Mouse (Mus musculus): ENCODE data around the gene Diras1. TPM values are rescaled to one million over a fixed set of nuclear protein-coding genes. Genes with fewer than 3 reads are reported as not detected.

Gene Diras1
- polyA plus RNA-seq, 1 experiment = not detected

DNA sequence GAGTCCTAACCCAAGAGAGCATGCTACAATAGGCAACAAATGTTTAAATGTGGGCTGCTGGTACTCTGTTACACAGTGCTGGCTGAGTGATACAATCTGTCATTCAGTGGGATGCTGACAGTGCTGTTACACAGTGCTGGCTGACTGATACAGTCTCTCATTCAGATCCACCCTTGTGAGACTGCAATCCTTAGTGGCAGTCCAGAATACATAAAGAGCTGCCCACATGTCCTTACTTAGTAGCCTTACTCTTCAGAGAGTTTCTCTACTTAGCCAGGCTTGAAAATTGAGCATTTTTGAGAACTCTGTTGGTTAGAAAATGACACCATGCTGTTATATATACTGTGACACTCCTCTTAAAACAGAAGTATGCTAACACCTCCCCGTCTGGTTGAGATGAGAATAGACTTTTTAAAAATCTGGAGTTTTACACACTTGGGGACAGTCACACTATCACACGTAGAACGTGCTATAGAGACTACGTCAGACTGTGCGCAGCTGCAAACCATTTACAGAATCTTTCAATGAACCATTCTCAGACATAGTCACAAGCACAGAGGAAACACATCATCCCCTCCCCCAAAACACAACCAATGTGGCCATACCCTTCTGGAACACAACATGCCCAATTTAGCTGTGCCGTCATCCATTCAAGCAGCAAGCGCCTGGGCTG lies 19.3 kb downstream of the Diras1 start:
- Histone ChIP-seq H3K27me3 (ENCODE audit: control insufficient read depth) (no peaks in the 10 kb centered on the region; the same call in 1 of the 2 replicates), H3K36me3 (ENCODE audit: control insufficient read depth) (no peaks in the 10 kb centered on the region), H3K4me3 (replicated peaks) (no peak overlapping the region), H3K9me3 (ENCODE audit: control insufficient read depth, low read length) (no peaks in the 10 kb centered on the region), H3K4me1 (ENCODE audit: control insufficient read depth) (peaks cover 8% of the 10 kb centered on the region)
- no peak for TF ChIP-seq GATA1 (IDR thresholded peaks at IDR 0.05; ENCODE audit: low read length)
- TF ChIP-seq TAL1 (IDR thresholded peaks at IDR 0.05; ENCODE audit: low read length) = no peak

GRCm38 (mm10) chr10:81001161-81001560 lies 24.3 kb downstream of the Diras1 start:
- no peak for TF ChIP-seq TAL1 (IDR thresholded peaks at IDR 0.05; ENCODE audit: low read length)
- no peak for TF ChIP-seq GATA1 (IDR thresholded peaks at IDR 0.05; ENCODE audit: low read length)
- no peaks in the 10 kb centered on the region for H3K9me3 ChIP-seq (ENCODE audit: control insufficient read depth, low read length)
- no peaks in the 10 kb centered on the region for H3K36me3 ChIP-seq (ENCODE audit: control insufficient read depth)
- H3K4me1 ChIP-seq (ENCODE audit: control insufficient read depth) = peaks cover 35% of the 10 kb centered on the region
- peaks cover 8% of the 10 kb centered on the region for H3K27me3 ChIP-seq (ENCODE audit: control insufficient read depth)
- H3K4me3 ChIP-seq (replicated peaks) = no peak overlapping the region

DNA sequence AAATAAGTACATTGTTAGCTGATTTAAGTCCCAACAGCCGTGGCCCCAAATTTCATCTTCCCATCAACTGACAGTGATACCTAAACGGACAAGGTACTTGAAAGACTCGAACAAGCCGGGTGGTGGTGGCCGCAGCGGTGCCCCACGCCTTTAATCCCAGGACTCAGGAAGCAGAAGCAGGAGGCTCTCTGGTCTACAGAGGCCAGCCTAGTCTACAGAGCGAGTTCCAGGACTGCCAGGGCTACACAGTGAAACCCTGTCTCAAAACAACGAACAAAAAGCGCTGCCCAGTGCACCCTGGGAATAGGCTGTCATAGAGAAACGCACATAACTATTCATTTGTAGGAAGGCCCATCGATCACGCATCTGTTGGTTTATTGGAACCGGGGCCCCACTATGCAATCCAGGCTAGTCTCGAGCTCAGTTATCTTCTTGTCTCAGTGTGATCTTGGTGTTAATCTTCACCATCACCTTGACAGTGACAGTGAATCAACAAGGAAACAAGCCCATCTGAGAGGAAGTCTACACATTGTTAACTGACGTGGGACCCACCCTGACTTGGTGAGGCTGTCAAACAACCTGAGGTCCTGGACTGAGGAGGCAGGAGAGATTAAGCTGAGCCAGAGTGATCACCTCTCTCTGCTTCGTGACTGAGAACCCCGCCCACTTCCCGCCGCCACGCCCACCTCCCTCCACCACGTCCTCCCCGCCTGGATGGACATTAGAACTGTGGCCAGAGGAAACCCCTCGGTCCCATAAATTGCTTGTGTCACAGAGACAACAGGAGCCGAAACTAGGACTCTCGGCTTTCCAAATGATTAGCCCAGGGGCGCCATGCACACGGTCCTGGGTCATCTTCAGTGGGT lies 25.0 kb downstream of the Diras1 start:
- Histone ChIP-seq H3K9me3 (ENCODE audit: control insufficient read depth, low read length) (no peaks in the 10 kb centered on the region), H3K36me3 (ENCODE audit: control insufficient read depth) (no peaks in the 10 kb centered on the region), H3K4me1 (ENCODE audit: control insufficient read depth) (peaks cover 35% of the 10 kb centered on the region), H3K4me3 (replicated peaks) (no peak overlapping the region), H3K27me3 (ENCODE audit: control insufficient read depth) (peaks cover 8% of the 10 kb centered on the region)
- TF ChIP-seq TAL1 (IDR thresholded peaks at IDR 0.05; ENCODE audit: low read length) (no peak), GATA1 (IDR thresholded peaks at IDR 0.05; ENCODE audit: low read length) (no peak)

DNA sequence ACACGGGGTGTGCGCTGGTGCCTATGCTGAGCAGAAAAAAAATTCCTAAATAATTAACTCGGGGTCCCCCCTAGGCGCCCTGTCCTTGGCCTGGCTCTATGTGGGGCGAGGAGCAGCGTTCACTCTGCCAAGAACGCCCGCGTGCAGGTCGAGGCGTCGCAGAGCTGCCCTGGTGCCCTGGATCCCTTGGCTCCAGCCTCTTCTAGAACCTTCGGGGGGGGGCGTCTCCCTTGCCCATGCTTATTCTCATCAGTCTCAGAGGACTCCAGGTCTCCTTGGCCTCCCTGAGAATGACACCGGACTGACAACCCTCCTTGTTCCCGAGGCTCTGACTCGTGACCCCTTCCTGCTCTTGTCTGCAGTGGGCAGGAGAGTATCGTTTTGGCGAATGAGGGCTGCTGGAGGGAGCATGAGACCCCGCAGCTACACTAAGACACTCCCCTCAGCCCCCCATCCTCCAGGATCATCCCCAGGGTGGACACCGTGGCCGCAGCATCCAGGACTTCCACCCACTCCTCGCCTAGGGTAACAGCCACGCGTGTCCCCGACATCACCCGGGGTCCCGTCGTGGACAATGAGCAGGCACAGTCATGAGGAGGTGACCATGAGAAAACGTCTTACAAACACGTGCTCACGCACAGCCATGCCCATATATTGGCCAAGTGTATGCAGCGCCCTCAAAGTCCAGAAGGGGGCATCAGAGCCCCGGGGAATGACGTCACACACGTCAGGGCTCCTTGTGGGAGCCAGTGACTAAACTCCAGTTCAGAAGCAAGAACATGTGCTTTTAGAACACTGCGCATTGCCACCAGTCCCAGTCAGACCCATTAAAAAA lies 25.9 kb downstream of the Diras1 start:
- H3K4me1 ChIP-seq (ENCODE audit: control insufficient read depth) = peaks cover 43% of the 10 kb centered on the region
- peaks cover 13% of the 10 kb centered on the region for H3K27me3 ChIP-seq (ENCODE audit: control insufficient read depth)
- H3K4me3 ChIP-seq (replicated peaks) = no peak overlapping the region
- TF ChIP-seq TAL1 (IDR thresholded peaks at IDR 0.05; ENCODE audit: low read length) = no peak
- TF ChIP-seq GATA1 (IDR thresholded peaks at IDR 0.05; ENCODE audit: low read length) = no peak
- H3K9me3 ChIP-seq (ENCODE audit: control insufficient read depth, low read length) = no peaks in the 10 kb centered on the region
- no peaks in the 10 kb centered on the region for H3K36me3 ChIP-seq (ENCODE audit: control insufficient read depth)

- Histone ChIP-seq H3K4me3 (replicated peaks) (no peak overlapping the region), H3K27me3 (ENCODE audit: control insufficient read depth) (peaks cover 14% of the 10 kb centered on the region), H3K9me3 (ENCODE audit: control insufficient read depth, low read length) (no peaks in the 10 kb centered on the region), H3K36me3 (ENCODE audit: control insufficient read depth) (no peaks in the 10 kb centered on the region), H3K4me1 (ENCODE audit: control insufficient read depth) (peaks cover 43% of the 10 kb centered on the region)
- TF ChIP-seq TAL1 (IDR thresholded peaks at IDR 0.05; ENCODE audit: low read length) (no peak), GATA1 (IDR thresholded peaks at IDR 0.05; ENCODE audit: low read length) (no peak)
These were observed 26.7 kb downstream of the Diras1 start for GRCm38 (mm10) chr10:80998778-80999177.

- Histone ChIP-seq H3K4me1 (ENCODE audit: control insufficient read depth) (peaks cover 43% of the 10 kb centered on the region), H3K9me3 (ENCODE audit: control insufficient read depth, low read length) (no peaks in the 10 kb centered on the region), H3K36me3 (ENCODE audit: control insufficient read depth) (no peaks in the 10 kb centered on the region), H3K27me3 (ENCODE audit: control insufficient read depth) (peaks cover 22% of the 10 kb centered on the region), H3K4me3 (replicated peaks) (no peak overlapping the region)
- no peak for TF ChIP-seq GATA1 (IDR thresholded peaks at IDR 0.05; ENCODE audit: low read length)
- no peak for TF ChIP-seq TAL1 (IDR thresholded peaks at IDR 0.05; ENCODE audit: low read length)
These were observed 27.4 kb downstream of the Diras1 start for GRCm38 (mm10) chr10:80998021-80998420.

DNA sequence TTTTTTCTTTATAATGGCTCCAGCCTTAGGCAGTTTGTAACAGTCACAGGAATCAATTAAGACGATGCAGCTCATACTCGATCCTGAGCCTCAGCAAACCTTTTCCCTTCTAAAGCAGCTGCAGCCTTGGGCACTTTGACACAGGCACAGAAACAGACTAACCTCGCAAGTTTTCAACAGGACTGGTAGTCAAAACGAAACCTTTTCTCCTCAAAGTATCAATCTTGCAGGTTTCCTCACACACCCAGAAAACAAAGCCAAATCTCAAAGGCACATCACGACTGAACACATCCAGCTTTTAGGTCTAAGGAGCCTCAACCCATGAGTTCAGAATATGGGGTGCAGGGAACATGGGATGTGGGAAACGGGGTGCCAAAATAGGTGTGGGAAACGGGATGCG lies 28.1 kb downstream of the Diras1 start:
- H3K9me3 ChIP-seq (ENCODE audit: control insufficient read depth, low read length) = no peaks in the 10 kb centered on the region
- no peak overlapping the region for H3K4me3 ChIP-seq (replicated peaks)
- TF ChIP-seq TAL1 (IDR thresholded peaks at IDR 0.05; ENCODE audit: low read length) (no peak), GATA1 (IDR thresholded peaks at IDR 0.05; ENCODE audit: low read length) (no peak)
- H3K27me3 ChIP-seq (ENCODE audit: control insufficient read depth) = peaks cover 24% of the 10 kb centered on the region
- H3K4me1 ChIP-seq (ENCODE audit: control insufficient read depth) = peaks cover 43% of the 10 kb centered on the region
- no peaks in the 10 kb centered on the region for H3K36me3 ChIP-seq (ENCODE audit: control insufficient read depth)

GRCm38 (mm10) chr10:80996501-80996900 lies 29.0 kb downstream of the Diras1 start:
- Histone ChIP-seq H3K4me1 (ENCODE audit: control insufficient read depth) (peaks cover 43% of the 10 kb centered on the region), H3K9me3 (ENCODE audit: control insufficient read depth, low read length) (no peaks in the 10 kb centered on the region), H3K4me3 (replicated peaks) (no peak overlapping the region), H3K36me3 (ENCODE audit: control insufficient read depth) (no peaks in the 10 kb centered on the region), H3K27me3 (ENCODE audit: control insufficient read depth) (peaks cover 26% of the 10 kb centered on the region)
- TF ChIP-seq TAL1 (IDR thresholded peaks at IDR 0.05; ENCODE audit: low read length) (no peak), GATA1 (IDR thresholded peaks at IDR 0.05; ENCODE audit: low read length) (no peak)

All from erythroblast, embryonic 14.5 days (primary cell).